Mouse (Mus musculus) forebrain, embryonic 10.5 days (tissue): ENCODE measurements around the gene Zfp61. TPM values are rescaled to one million over a fixed set of nuclear protein-coding genes. Genes with fewer than 3 reads are reported as not detected.

Experiments
- DNase-seq: peaks from one replicate; pipeline ENCODE4 v3.0.0-alpha.2; 2017; ENCODE audit warnings: low spot score; ENCODE audit errors: extremely low spot score
- H3K27ac ChIP-seq: fragments of 300-500 bp; sonication (generic); 2 replicates; pipeline ENCODE4 v1.5.1; 2016; ENCODE audit warnings: mild to moderate bottlenecking
- H3K27me3 ChIP-seq: fragments of 300-500 bp; sonication (generic); 2 replicates; pipeline ENCODE4 v1.6.1; 2016; ENCODE audit warnings: mild to moderate bottlenecking; ENCODE audit not compliant: poor library complexity, severe bottlenecking
- H3K36me3 ChIP-seq: fragments of 300-500 bp; sonication (generic); replicated peaks from 2 replicates; pipeline ENCODE4 v1.6.1; 2016; ENCODE audit warnings: mild to moderate bottlenecking, moderate library complexity
- H3K4me1 ChIP-seq: fragments of 300-500 bp; sonication (generic); 2 replicates; pipeline ENCODE4 v1.6.1; 2016
- H3K4me3 ChIP-seq: fragments of 300-500 bp; sonication (generic); 2 replicates; pipeline ENCODE4 v1.5.1; 2016; ENCODE audit warnings: mild to moderate bottlenecking, moderate library complexity
- H3K9me3 ChIP-seq: fragments of 300-500 bp; sonication (generic); 2 replicates; pipeline ENCODE4 v1.6.1; 2016; ENCODE audit warnings: mild to moderate bottlenecking, moderate library complexity
- whole genome bisulfite sequencing: fragments of 180-500 bp; shearing (Covaris S2); methylation state at CpG from one replicate; pipeline ENCODE4 v1.1.7; 2016; 5-methylcytosine and 5-hydroxymethylcytosine counted together
- polyA plus RNA-seq: library from polyadenylated mRNA; unstranded; fragments of >200 nt; fragmentation: Nextera tagmentation; extraction: Ambion mirVana; gene quantifications from 2 replicates; pipeline ENCODE4 v1.2.1, GENCODE M21; 2016

Zfp61 gene
- polyA plus RNA-seq, 1 experiment from 2014 or later = 39.6 TPM

- DNase-seq = no peak
- Histone ChIP-seq H3K4me1 (peaks cover 12% of the 10 kb centered on the region), H3K27ac (no peak overlapping the region), H3K36me3 (no peaks in the 10 kb centered on the region), H3K4me3 (no peak overlapping the region), H3K27me3 (no peaks in the 10 kb centered on the region; the same call in 1 of the 2 replicates), H3K9me3 (peaks cover 26% of the 10 kb centered on the region)
- WGBS = 78% methylated on average over 4 of the region's 4 CpGs
Measured at GRCm38 (mm10) chr7:24322593-24322992, 21.6 kb upstream of the Zfp61 start.

- 75% methylated on average over 6 of the region's 6 CpGs for WGBS
- no peak overlapping the region for H3K27ac ChIP-seq
- no peak overlapping the region for H3K4me3 ChIP-seq
- H3K36me3 ChIP-seq = no peaks in the 10 kb centered on the region
- H3K9me3 ChIP-seq = peaks cover 16% of the 10 kb centered on the region
- H3K4me1 ChIP-seq = peaks cover 14% of the 10 kb centered on the region
- DNase-seq = no peak
- H3K27me3 ChIP-seq = no peaks in the 10 kb centered on the region; the same call in 1 of the 2 replicates
Measured at GRCm38 (mm10) chr7:24318942-24319341, 17.9 kb upstream of the Zfp61 start.

- Histone ChIP-seq H3K4me1 (peaks cover 14% of the 10 kb centered on the region), H3K27ac (peak within 1 kb of the TSS; percentile 91), H3K27me3 (no peaks in the 10 kb centered on the region; the same call in 1 of the 2 replicates), H3K36me3 (peaks cover 13% of the 10 kb centered on the region), H3K4me3 (peak within 1 kb of the TSS; percentile 70), H3K9me3 (no peaks in the 10 kb centered on the region)
- under 1% methylated on average over 33 of the region's 33 CpGs for WGBS
- DNase-seq = peak; percentile 94
Measured at GRCm38 (mm10) chr7:24316567-24317092, 15.6 kb upstream of the Zfp61 start, which contains the start of gene Zfp94. Gene Zfp94 (minus strand): TSS chr7:24316666.

- Histone ChIP-seq H3K9me3 (no peaks in the 10 kb centered on the region), H3K4me3 (peak overlapping the region; percentile 70), H3K36me3 (peaks cover 20% of the 10 kb centered on the region), H3K4me1 (peaks cover 14% of the 10 kb centered on the region), H3K27me3 (no peaks in the 10 kb centered on the region; the same call in 1 of the 2 replicates), H3K27ac (peak overlapping the region; percentile 91)
- DNase-seq = no peak
- WGBS = 31% methylated on average over 29 of the region's 29 CpGs
Measured at GRCm38 (mm10) chr7:24315726-24316566, 14.9 kb upstream of the Zfp61 start.

- Histone ChIP-seq H3K27ac (peak overlapping the region; percentile 94), H3K36me3 (peaks cover 64% of the 10 kb centered on the region), H3K9me3 (no peaks in the 10 kb centered on the region; the same call in 1 of the 2 replicates), H3K4me3 (peak overlapping the region; percentile 81), H3K27me3 (no peaks in the 10 kb centered on the region), H3K4me1 (peaks cover 29% of the 10 kb centered on the region)
- under 1% methylated on average over 18 of the region's 18 CpGs for WGBS
- peak; percentile 37 for DNase-seq
Measured at GRCm38 (mm10) chr7:24299823-24300481, 1.1 kb downstream of the Zfp61 start.

- DNase-seq = peak; percentile 86
- Histone ChIP-seq H3K36me3 (peaks cover 65% of the 10 kb centered on the region), H3K27me3 (no peaks in the 10 kb centered on the region), H3K27ac (peak overlapping the region; percentile 94), H3K9me3 (no peaks in the 10 kb centered on the region; the same call in 1 of the 2 replicates), H3K4me3 (peak overlapping the region; percentile 81), H3K4me1 (peaks cover 29% of the 10 kb centered on the region)
- WGBS = under 1% methylated on average over 46 of the region's 47 CpGs
Measured at GRCm38 (mm10) chr7:24298973-24299708, 1.9 kb downstream of the Zfp61 start.

GRCm38 (mm10) chr7:24298635-24298972 is 2.4 kb downstream of the Zfp61 start:
- Histone ChIP-seq H3K4me3 (peak overlapping the region; percentile 81), H3K36me3 (peaks cover 65% of the 10 kb centered on the region), H3K27me3 (no peaks in the 10 kb centered on the region), H3K4me1 (peaks cover 29% of the 10 kb centered on the region), H3K27ac (peak overlapping the region; percentile 94), H3K9me3 (no peaks in the 10 kb centered on the region; the same call in 1 of the 2 replicates)
- WGBS = 1% methylated on average over 12 of the region's 12 CpGs
- DNase-seq = no peak

- peaks cover 29% of the 10 kb centered on the region for H3K4me1 ChIP-seq
- H3K4me3 ChIP-seq = peak overlapping the region; percentile 81
- H3K9me3 ChIP-seq = no peaks in the 10 kb centered on the region; the same call in 1 of the 2 replicates
- WGBS = 91% methylated on average over 15 of the region's 15 CpGs
- H3K36me3 ChIP-seq = peaks cover 65% of the 10 kb centered on the region
- DNase-seq = no peak
- H3K27me3 ChIP-seq = no peaks in the 10 kb centered on the region
- H3K27ac ChIP-seq = no peak overlapping the region
Measured at GRCm38 (mm10) chr7:24297361-24298095, 3.5 kb downstream of the Zfp61 start.

- Histone ChIP-seq H3K9me3 (peaks cover 5% of the 10 kb centered on the region), H3K27me3 (no peaks in the 10 kb centered on the region), H3K4me1 (peaks cover 29% of the 10 kb centered on the region), H3K4me3 (no peak overlapping the region), H3K27ac (no peak overlapping the region), H3K36me3 (peaks cover 65% of the 10 kb centered on the region)
- WGBS = 93% methylated on average over 7 of the region's 7 CpGs
- DNase-seq = no peak
Measured at GRCm38 (mm10) chr7:24296386-24296785, 4.6 kb downstream of the Zfp61 start.

- 90% methylated on average over 7 of the region's 7 CpGs for WGBS
- no peak for DNase-seq
- no peak overlapping the region for H3K27ac ChIP-seq
- H3K4me1 ChIP-seq = peaks cover 19% of the 10 kb centered on the region
- no peaks in the 10 kb centered on the region for H3K27me3 ChIP-seq
- peaks cover 9% of the 10 kb centered on the region for H3K9me3 ChIP-seq
- H3K4me3 ChIP-seq = no peak overlapping the region
- H3K36me3 ChIP-seq = peaks cover 75% of the 10 kb centered on the region
Measured at GRCm38 (mm10) chr7:24295376-24295775, 5.7 kb downstream of the Zfp61 start.

- H3K27me3 ChIP-seq = no peaks in the 10 kb centered on the region
- H3K36me3 ChIP-seq = peaks cover 81% of the 10 kb centered on the region
Measured at GRCm38 (mm10) chr7:24294763-24295162, 6.3 kb downstream of the Zfp61 start.

More at GRCm38 (mm10) chr7:24294763-24295162, 6.3 kb downstream of the Zfp61 start:
- Histone ChIP-seq H3K9me3 (peaks cover 9% of the 10 kb centered on the region), H3K4me1 (peaks cover 13% of the 10 kb centered on the region), H3K4me3 (no peak overlapping the region), H3K27ac (no peak overlapping the region)
- DNase-seq = no peak
- WGBS = 96% methylated on average over 4 of the region's 4 CpGs
